Mouse (Mus musculus) right cerebral cortex, postnatal 14 days (tissue): Measurements from ENCODE around the gene Arhgef12.
"Not testable (repeated sequence)": the region's sequence is repeated elsewhere in the genome, so short reads cannot be mapped to it uniquely, and the experiment has no call there.

ENCODE experiments used
- DNase-seq: peaks from one replicate; pipeline ENCODE4 v3.0.0; 2022

Gene Arhgef12

DNA sequence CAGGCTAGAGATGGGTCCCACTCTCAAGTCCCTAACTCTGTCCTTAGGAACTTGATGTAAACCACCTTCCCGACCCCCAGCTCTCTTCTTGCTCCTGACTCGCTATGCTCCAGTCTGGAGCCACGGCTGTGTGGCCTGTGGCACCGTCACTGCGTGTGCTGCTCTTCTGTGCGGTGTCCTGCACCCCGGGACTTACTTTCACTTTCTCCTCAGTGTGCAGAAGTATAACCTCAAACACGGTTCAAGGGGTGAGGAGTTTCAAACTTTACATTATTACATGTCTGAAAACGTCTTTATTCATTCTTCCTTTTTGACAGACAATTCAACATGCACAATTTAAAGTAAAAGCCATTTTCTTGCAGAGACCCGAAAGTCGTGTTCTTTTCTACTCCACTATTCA lies 111.7 kb downstream of the Arhgef12 start:
- DNase-seq, result no peak

- no peak for DNase-seq
These were observed 112.3 kb downstream of the Arhgef12 start for GRCm38 (mm10) chr9:42994708-42995107.

GRCm38 (mm10) chr9:42993659-42994058 lies 113.4 kb downstream of the Arhgef12 start:
- no peak for DNase-seq

DNA sequence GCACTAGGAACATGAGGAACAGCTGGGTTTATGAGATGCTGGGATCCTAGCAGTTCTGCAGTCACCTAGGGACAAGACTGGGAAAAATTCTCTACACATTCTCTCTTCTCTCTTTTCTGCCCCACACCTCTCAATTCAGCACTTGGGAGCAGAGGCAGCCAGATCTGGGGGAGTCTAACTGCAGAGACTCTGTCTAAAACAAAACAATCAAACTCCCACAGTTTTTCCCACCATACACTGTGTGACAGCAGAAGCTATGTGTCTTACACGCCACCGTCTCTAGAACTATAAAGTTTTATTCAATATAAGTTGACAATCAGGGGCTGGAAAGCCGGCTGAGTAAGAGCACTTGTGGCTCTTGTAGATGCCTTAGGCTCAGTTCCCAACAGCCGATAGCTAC lies 119.1 kb downstream of the Arhgef12 start:
- no peak for DNase-seq

GRCm38 (mm10) chr9:42968894-42969521 lies 138.0 kb downstream of the Arhgef12 start:
- no peak for DNase-seq

GRCm38 (mm10) chr9:42967731-42968130 lies 139.3 kb downstream of the Arhgef12 start:
- no peak for DNase-seq

DNA sequence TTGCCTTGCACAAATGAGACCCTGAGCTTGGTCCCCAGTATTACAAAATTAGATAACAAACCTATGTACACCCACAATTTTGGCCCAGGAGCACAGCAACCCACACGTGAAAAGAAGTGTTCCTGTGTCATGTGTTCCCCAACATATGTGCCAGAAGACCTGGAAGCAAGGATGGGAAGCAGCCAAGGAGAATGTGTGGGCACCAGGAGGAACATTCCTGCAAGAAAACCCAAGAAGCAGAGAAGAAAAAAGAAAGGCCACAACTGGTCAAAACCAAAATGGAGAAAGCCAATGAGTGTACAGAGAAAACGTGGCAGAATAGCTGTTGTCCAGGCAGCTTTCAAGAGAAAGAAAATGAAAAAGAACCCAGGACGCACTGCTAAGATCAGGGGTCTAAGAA lies 142.2 kb downstream of the Arhgef12 start:
- DNase-seq, result not testable (repeated sequence)

GRCm38 (mm10) chr9:42964366-42964765 lies 142.7 kb downstream of the Arhgef12 start:
- DNase-seq, result peak; percentile 75

GRCm38 (mm10) chr9:42962506-42962905 lies 144.5 kb downstream of the Arhgef12 start:
- no peak for DNase-seq

DNA sequence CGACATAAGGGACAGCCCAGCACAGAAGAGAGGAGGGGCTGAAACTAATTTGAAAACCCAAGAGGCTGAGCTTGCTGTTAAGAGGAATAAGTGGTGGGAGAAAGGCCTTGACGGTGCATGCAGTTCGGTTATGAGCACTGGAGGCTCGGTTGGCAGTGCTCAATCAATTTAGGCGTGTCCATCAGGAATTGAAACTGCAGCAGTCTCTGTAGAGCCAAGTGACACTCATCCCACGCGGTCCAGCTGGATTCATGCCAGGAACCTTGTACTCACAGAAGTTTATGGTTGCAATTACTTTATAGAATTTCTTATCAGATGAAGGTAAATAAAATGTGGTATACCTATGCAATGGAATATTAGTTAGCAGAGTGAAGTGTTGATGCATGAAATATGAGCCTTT lies 148.6 kb downstream of the Arhgef12 start:
- peak; percentile 17 for DNase-seq

GRCm38 (mm10) chr9:42948381-42948780 lies 158.7 kb downstream of the Arhgef12 start:
- no peak for DNase-seq

- no peak for DNase-seq
These were observed 161.9 kb downstream of the Arhgef12 start for GRCm38 (mm10) chr9:42945174-42945573.

GRCm38 (mm10) chr9:42944536-42945006 lies 162.5 kb downstream of the Arhgef12 start:
- peak; percentile 90 for DNase-seq

DNA sequence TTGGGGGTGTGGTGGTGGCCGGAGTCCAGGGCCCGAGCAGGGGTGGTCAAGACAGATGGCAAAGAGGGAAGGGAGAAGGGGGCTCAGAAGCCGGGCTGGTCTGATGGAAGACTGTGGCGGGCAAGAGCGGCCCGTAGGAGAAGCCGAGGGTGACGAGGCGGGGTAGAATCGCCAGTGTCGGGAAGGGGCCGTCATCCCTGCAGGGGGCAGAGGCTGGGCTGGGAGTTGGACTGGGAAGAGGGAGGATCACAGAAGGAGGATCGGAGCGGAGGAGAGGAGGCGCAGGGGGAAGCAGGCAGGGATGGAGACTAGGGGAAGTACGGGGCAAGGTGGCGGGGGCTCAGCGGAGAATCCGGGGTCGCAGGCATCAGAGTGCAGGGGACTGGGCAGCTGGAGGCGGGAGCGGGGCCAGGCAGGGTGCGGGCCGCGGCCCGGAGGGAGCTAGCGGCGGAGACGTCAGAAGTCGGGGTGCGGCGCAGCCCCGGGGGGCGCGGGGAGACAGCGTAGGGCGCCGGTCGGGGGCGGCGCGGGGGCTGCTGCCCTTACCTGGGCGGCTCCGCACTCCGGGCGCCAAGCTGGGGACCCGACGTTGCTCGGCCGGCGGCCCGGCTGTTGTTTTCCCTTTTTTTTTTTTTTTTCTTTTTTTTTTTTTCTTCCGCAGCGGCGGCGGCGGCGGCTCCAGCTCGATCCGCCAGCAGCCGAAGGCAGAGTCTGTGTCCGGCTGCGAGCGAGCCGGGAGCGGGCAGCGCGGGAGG lies 163.1 kb downstream of the Arhgef12 start, which contains the start of gene Grik4:
Grik4 (minus strand) TSS at position 713 of the 755 bp plus-strand sequence.
- peak; percentile 28 for DNase-seq

GRCm38 (mm10) chr9:42943057-42943529 lies 163.9 kb downstream of the Arhgef12 start:
- peak; percentile 51 for DNase-seq

DNA sequence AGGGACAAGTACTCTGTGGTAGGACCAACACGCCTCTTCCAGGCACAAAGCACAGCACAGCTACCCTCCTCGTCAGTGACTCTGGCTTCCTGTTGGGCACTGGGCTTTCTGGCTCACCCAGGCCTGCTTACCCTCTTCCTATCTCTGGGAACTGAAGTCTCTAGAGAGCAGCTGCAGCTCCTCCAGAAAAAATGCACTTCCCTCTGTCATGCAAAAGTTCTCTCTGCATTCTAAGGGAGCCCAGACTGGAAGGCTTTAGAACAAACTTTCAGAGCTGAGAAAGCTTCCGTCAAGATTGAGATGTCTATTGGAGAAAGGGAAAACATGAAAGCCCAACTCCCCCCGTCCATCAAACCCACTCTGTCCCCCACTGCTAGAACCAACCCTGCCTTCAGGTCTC lies 164.9 kb downstream of the Arhgef12 start:
- no peak for DNase-seq

DNA sequence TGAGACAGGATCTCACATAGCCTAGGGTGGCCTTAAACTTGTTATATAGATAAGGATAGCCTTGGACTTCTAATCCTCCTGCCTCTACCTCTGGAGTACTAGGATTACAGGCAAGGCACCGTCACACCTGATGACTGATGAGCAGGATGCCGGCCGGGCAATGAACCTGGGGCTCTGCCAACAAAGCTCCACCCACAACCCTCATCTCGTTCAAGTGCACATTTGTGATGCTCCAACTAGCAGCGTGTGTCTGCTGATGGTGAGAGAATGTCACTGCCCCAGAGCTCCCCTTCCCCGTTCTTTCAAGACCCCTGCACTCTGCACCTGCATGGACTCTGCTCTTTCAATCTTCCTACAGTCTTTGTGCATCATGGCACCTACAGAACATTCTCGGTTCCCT lies 174.9 kb downstream of the Arhgef12 start:
- no peak for DNase-seq

GRCm38 (mm10) chr9:42927498-42927897 lies 179.5 kb downstream of the Arhgef12 start:
- DNase-seq, result no peak

DNA sequence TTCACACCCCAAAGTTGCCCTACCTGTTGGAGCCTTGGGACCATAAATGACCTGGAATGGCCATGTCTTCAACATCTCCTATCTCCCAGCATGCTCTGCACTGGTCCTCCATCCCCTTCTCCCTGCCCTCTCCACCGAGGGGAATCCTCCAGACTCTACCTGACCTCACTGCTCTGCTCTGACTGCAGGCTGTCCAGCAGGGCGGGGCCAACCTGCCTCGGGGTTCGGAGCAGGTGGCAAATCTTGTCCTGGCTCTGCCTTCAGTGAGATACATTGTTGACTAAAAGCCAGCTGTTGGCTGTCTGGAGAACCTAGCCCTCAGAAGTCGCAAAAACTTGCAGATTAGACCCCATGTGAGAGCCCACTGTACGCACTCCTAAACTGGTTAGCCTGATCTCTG lies 180.5 kb downstream of the Arhgef12 start:
- DNase-seq, result no peak

DNA sequence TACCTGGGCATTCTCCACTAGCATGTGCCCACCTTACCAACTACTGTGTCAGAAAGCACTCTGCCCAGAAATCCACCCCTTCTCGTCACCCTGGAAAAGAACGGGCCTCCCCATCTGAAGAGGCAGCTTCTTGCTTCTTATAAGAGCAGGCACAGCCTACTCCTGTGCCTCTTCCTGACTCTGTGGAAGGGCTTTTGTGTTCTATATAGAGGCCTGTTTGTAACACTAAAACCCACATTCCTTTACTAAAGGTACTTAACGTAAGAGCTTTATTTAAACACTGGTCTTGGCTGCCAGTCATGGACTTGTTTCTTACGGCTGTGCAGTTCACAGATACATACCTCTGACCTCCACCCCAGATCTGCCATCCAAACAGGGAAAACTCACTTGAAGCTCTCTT lies 185.2 kb downstream of the Arhgef12 start:
- no peak for DNase-seq

DNA sequence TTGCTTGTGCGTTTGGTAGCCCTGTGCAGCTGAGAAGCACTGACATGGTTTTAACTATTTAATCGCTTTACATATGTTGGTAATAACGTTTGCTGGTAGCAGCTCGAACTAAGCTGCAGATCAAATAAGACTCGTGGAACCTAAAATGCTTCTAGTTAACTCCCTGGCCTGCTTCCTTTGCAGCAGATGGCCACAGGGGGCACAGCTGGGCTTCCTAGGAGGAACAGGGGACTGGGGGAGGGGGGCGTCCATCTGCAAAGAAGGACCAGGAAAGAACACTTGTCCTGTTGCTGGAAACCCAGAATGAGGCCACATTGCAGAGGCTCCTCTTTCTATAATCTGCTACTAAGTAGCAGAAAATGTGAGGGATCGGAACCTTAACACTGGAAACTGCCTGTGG lies 186.8 kb downstream of the Arhgef12 start:
- DNase-seq, result peak; percentile 55

DNA sequence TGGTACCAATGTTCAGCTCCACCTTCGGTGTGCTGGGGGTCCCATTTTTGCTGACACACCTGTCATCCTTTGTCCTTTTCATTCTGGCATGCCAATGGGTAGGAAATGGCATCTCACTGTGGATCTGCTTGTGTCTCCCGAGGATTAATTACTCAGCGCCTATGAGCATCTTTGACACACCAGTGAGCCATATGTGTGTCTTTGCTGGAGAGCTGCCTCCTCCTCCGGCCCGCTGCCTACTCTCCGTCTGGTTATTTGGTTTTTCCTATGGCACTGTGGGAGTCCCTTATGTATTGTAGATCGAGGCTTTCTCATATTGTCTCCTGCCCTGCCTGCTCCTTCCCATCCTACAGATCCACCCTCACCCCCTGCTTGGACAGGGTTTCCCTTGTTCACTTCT lies 189.1 kb downstream of the Arhgef12 start:
- DNase-seq, result no peak
